Mouse (Mus musculus) lung, postnatal 0 days (tissue): Measurements from ENCODE around the gene Cep57.

Experiments used
- CTCF ChIP-seq: IDR thresholded peaks from 2 replicates; pipeline ENCODE4 v1.5.1; 2016; ENCODE audit warnings: antibody characterized with exemption, mild to moderate bottlenecking
- EP300 ChIP-seq: IDR thresholded peaks from 2 replicates; pipeline ENCODE4 v1.6.1; 2016; ENCODE audit warnings: antibody characterized with exemption, mild to moderate bottlenecking, control low read depth

DNA sequence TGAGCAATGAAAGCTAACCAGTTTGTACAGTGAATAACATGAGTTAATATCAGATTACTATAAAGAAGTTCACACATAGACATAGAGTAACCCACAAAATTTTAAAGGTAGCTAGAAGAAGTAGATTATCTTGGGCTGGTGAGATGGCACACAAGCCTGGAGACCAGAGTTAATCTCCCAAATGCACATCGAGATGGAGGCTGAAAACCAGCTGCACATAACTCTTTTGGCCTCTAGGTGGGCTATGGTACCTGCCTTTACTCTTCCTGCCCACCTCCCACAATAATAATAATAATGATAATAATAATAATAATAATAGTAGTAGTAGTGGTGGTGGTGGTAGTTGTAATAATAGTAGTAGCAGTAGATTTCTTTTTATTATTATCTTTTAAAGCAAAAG is 32.6 kb downstream of the Cep57 start:
- TF ChIP-seq CTCF (peak; percentile 9; the same call in 1 of the 2 replicates), EP300 (no peak)
